Mouse (Mus musculus): ENCODE measurements at regions not wholly inside any gene's neighbourhood (a gene's known extent, or its start where the extent isn't known, plus 50 kb on each side); places are given as distances from the start of the nearest gene placed in this dataset.
A peak's percentile ranks its signal among the peaks of the same experiment; 100 is the strongest.

- ATAC-seq (replicated peaks; ENCODE audit: low FRiP score, low read depth) = no peak
- TF ChIP-seq CTCF (IDR thresholded peaks at IDR 0.05; ENCODE audit: low read depth) = no peak
Observed at GRCm38 (mm10) chr3:149314258-149314657, 323.9 kb upstream of the Adgrl2 start.

GRCm38 (mm10) chr3:149313217-149313616 lies 322.9 kb upstream of the Adgrl2 start:
- WGBS = 66% methylated on average over 6 of the region's 6 CpGs
- Histone ChIP-seq H3K36me3 (ENCODE audit: insufficient read depth, low read length) (no peaks in the 10 kb centered on the region), H3K4me3 (replicated peaks; ENCODE audit: low read depth, low read length) (no peak overlapping the region), H3K9ac (ENCODE audit: low read depth, low read length) (no peak overlapping the region), H3K27ac (no peak overlapping the region), H3K9me3 (replicated peaks; ENCODE audit: low read length) (no peaks in the 10 kb centered on the region), H3K27me3 (ENCODE audit: insufficient read depth, low read length) (no peaks in the 10 kb centered on the region), H3K4me1 (replicated peaks; ENCODE audit: insufficient read depth, low read length) (no peaks in the 10 kb centered on the region), H3K4me2 (ENCODE audit: low read length) (no peak overlapping the region)
- TF ChIP-seq CTCF (IDR thresholded peaks at IDR 0.05; ENCODE audit: low read depth) = no peak
- no peak for ATAC-seq (replicated peaks; ENCODE audit: low FRiP score, low read depth)
- DNase-seq (ENCODE audit: low spot score) = no peak

More at GRCm38 (mm10) chr3:149314258-149314657, 323.9 kb upstream of the Adgrl2 start:
- Histone ChIP-seq H3K9me3 (replicated peaks; ENCODE audit: low read length) (no peaks in the 10 kb centered on the region), H3K27me3 (ENCODE audit: insufficient read depth, low read length) (no peaks in the 10 kb centered on the region), H3K4me2 (ENCODE audit: low read length) (no peak overlapping the region), H3K4me1 (replicated peaks; ENCODE audit: insufficient read depth, low read length) (no peaks in the 10 kb centered on the region), H3K36me3 (ENCODE audit: insufficient read depth, low read length) (no peaks in the 10 kb centered on the region), H3K9ac (ENCODE audit: low read depth, low read length) (no peak overlapping the region), H3K4me3 (replicated peaks; ENCODE audit: low read depth, low read length) (no peak overlapping the region), H3K27ac (no peak overlapping the region)
- WGBS = 87% methylated on average over 4 of the region's 4 CpGs
- DNase-seq (ENCODE audit: low spot score) = no peak

- WGBS = 82% methylated on average over 8 of the region's 8 CpGs
- no peak overlapping the region for H3K4me3 ChIP-seq (replicated peaks; ENCODE audit: low read depth, low read length)
- H3K9ac ChIP-seq (ENCODE audit: low read depth, low read length) = no peak overlapping the region
- H3K27me3 ChIP-seq (ENCODE audit: insufficient read depth, low read length) = no peaks in the 10 kb centered on the region
- no peak for ATAC-seq (replicated peaks; ENCODE audit: low FRiP score, low read depth)
- no peak overlapping the region for H3K4me2 ChIP-seq (ENCODE audit: low read length)
- no peak for DNase-seq (ENCODE audit: low spot score)
- TF ChIP-seq CTCF (IDR thresholded peaks at IDR 0.05; ENCODE audit: low read depth) = no peak
- H3K4me1 ChIP-seq (replicated peaks; ENCODE audit: insufficient read depth, low read length) = no peaks in the 10 kb centered on the region
- H3K9me3 ChIP-seq (replicated peaks; ENCODE audit: low read length) = no peaks in the 10 kb centered on the region
- H3K27ac ChIP-seq = no peak overlapping the region
- H3K36me3 ChIP-seq (ENCODE audit: insufficient read depth, low read length) = no peaks in the 10 kb centered on the region
Observed at GRCm38 (mm10) chr3:149311576-149311975, 321.2 kb upstream of the Adgrl2 start.

- WGBS = 66% methylated on average over 3 of the region's 3 CpGs
- H3K27ac ChIP-seq = no peak overlapping the region
Observed at GRCm38 (mm10) chr3:149306709-149307108, 316.4 kb upstream of the Adgrl2 start.

GRCm38 (mm10) chr3:149306291-149306690 lies 315.9 kb upstream of the Adgrl2 start:
- no peak for TF ChIP-seq CTCF (IDR thresholded peaks at IDR 0.05; ENCODE audit: low read depth)
- 51% methylated on average over 5 of the region's 5 CpGs for WGBS
- Histone ChIP-seq H3K27me3 (ENCODE audit: insufficient read depth, low read length) (no peaks in the 10 kb centered on the region), H3K4me2 (ENCODE audit: low read length) (no peak overlapping the region), H3K27ac (no peak overlapping the region), H3K4me3 (replicated peaks; ENCODE audit: low read depth, low read length) (no peak overlapping the region), H3K36me3 (ENCODE audit: insufficient read depth, low read length) (no peaks in the 10 kb centered on the region), H3K4me1 (replicated peaks; ENCODE audit: insufficient read depth, low read length) (no peaks in the 10 kb centered on the region), H3K9ac (ENCODE audit: low read depth, low read length) (no peak overlapping the region), H3K9me3 (replicated peaks; ENCODE audit: low read length) (no peaks in the 10 kb centered on the region)
- DNase-seq (ENCODE audit: low spot score) = no peak
- no peak for ATAC-seq (replicated peaks; ENCODE audit: low FRiP score, low read depth)

More at GRCm38 (mm10) chr3:149306709-149307108, 316.4 kb upstream of the Adgrl2 start:
- no peaks in the 10 kb centered on the region for H3K9me3 ChIP-seq (replicated peaks; ENCODE audit: low read length)
- no peak overlapping the region for H3K4me2 ChIP-seq (ENCODE audit: low read length)
- no peaks in the 10 kb centered on the region for H3K36me3 ChIP-seq (ENCODE audit: insufficient read depth, low read length)
- H3K4me1 ChIP-seq (replicated peaks; ENCODE audit: insufficient read depth, low read length) = no peaks in the 10 kb centered on the region
- DNase-seq (ENCODE audit: low spot score) (no peak), ATAC-seq (replicated peaks; ENCODE audit: low FRiP score, low read depth) (no peak)
- no peak for TF ChIP-seq CTCF (IDR thresholded peaks at IDR 0.05; ENCODE audit: low read depth)
- H3K27me3 ChIP-seq (ENCODE audit: insufficient read depth, low read length) = no peaks in the 10 kb centered on the region
- H3K4me3 ChIP-seq (replicated peaks; ENCODE audit: low read depth, low read length) = no peak overlapping the region
- no peak overlapping the region for H3K9ac ChIP-seq (ENCODE audit: low read depth, low read length)

- TF ChIP-seq CTCF (IDR thresholded peaks at IDR 0.05; ENCODE audit: low read depth) = no peak
- Histone ChIP-seq H3K9ac (ENCODE audit: low read depth, low read length) (no peak overlapping the region), H3K4me3 (replicated peaks; ENCODE audit: low read depth, low read length) (no peak overlapping the region), H3K36me3 (ENCODE audit: insufficient read depth, low read length) (no peaks in the 10 kb centered on the region), H3K4me2 (ENCODE audit: low read length) (no peak overlapping the region), H3K27ac (no peak overlapping the region), H3K27me3 (ENCODE audit: insufficient read depth, low read length) (no peaks in the 10 kb centered on the region), H3K9me3 (replicated peaks; ENCODE audit: low read length) (no peaks in the 10 kb centered on the region), H3K4me1 (replicated peaks; ENCODE audit: insufficient read depth, low read length) (no peaks in the 10 kb centered on the region)
- ATAC-seq (replicated peaks; ENCODE audit: low FRiP score, low read depth) = no peak
- DNase-seq (ENCODE audit: low spot score) = no peak
- WGBS = 59% methylated on average over 5 of the region's 5 CpGs
Observed at GRCm38 (mm10) chr3:149305440-149305839, 315.1 kb upstream of the Adgrl2 start.

GRCm38 (mm10) chr3:149305011-149305413 lies 314.7 kb upstream of the Adgrl2 start:
- peak; percentile 35 for DNase-seq (ENCODE audit: low spot score)
- Histone ChIP-seq H3K4me2 (ENCODE audit: low read length) (no peak overlapping the region), H3K27ac (no peak overlapping the region), H3K4me3 (replicated peaks; ENCODE audit: low read depth, low read length) (no peak overlapping the region), H3K36me3 (ENCODE audit: insufficient read depth, low read length) (no peaks in the 10 kb centered on the region), H3K27me3 (ENCODE audit: insufficient read depth, low read length) (no peaks in the 10 kb centered on the region), H3K9me3 (replicated peaks; ENCODE audit: low read length) (no peaks in the 10 kb centered on the region), H3K4me1 (replicated peaks; ENCODE audit: insufficient read depth, low read length) (no peaks in the 10 kb centered on the region), H3K9ac (ENCODE audit: low read depth, low read length) (no peak overlapping the region)
- no peak for TF ChIP-seq CTCF (IDR thresholded peaks at IDR 0.05; ENCODE audit: low read depth)
- ATAC-seq (replicated peaks; ENCODE audit: low FRiP score, low read depth) = no peak
- WGBS = 49% methylated on average over 6 of the region's 6 CpGs

Data from kidney, postnatal 0 days (tissue).